Mouse (Mus musculus) megakaryocyte, embryonic 14.5 days (primary cell): ENCODE data around the gene Kcna1.

Experiments used
- FLI1 ChIP-seq: IDR thresholded peaks from 2 replicates; pipeline ENCODE4 v1.6.1; 2012; ENCODE audit warnings: low read length, inconsistent platforms, mixed read lengths
- GATA1 ChIP-seq: IDR thresholded peaks from 3 replicates; pipeline ENCODE4 v1.6.1; 2012; ENCODE audit warnings: mixed read lengths, low read length, inconsistent platforms, borderline replicate concordance

DNA sequence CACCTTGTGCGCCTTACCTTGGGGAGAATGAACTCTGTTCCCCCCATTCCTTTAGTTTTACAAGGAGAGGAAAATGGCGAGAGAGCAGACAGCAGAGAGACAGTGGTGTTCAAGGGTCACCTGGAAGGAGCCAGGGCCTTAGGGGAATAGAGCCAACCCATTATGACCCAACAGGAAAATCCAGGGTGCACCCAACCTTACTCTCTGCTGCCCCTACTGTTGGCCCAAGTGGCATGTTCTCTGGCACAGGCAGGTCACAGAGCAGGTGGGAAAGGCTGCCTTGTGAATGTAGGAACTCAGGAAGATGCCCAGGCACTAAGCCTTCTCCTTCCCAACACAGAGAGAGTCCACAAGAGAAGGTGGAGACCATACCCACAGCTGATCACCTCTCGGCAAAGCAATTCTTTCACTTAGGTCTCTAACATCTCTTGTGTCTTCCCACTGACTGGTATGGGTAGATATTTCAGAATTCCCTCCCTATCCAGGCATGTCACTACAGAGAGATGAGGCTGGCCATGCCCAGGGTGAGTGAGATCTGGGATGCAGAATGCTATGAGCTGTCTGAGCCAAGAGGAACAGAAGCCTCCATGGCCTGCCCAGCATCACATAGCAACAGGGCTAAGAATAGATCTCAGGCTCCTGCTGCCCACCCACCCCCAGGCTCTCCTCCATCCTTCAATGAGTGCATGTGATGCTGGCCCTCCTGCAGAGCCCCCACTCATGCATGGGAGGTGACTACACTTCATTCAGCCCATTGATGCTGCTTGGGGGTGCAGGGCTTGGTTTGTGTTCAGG, 46.8 kb downstream of the Kcna1 start:
- no peak for TF ChIP-seq GATA1
- TF ChIP-seq FLI1: no peak
